Mouse (Mus musculus): ENCODE data around the gene Gm9758.
"Not testable (repeated sequence)": the region's sequence is repeated elsewhere in the genome, so short reads cannot be mapped to it uniquely, and the experiment has no call there.

GRCm38 (mm10) chr5:14955928-14956706 is 41.4 kb upstream of the Gm9758 start:
- TF ChIP-seq EP300, CTCF (IDR thresholded peaks at IDR 0.05; ENCODE audit: low read depth): not testable (repeated sequence)

All from liver, embryonic 14.5 days (tissue).